Mouse (Mus musculus) inflammation-experienced regulatory T-cells, adult 6 months (primary cell): ENCODE results near the gene Adgra1. TPM values are rescaled to one million over a fixed set of nuclear protein-coding genes. Genes with fewer than 3 reads are reported as not detected.

Source experiments
- ATAC-seq: one replicate; pipeline ENCODE4 v1.8.0; 2017
- polyA plus RNA-seq, 3 experiments: library from polyadenylated mRNA; unstranded; fragments of 100-300 nt; shearing (Covaris generic); gene quantifications; one replicate each; pipeline ENCODE4 v1.2.1; 2017

Gene Adgra1
- polyA plus RNA-seq, result not detected

DNA sequence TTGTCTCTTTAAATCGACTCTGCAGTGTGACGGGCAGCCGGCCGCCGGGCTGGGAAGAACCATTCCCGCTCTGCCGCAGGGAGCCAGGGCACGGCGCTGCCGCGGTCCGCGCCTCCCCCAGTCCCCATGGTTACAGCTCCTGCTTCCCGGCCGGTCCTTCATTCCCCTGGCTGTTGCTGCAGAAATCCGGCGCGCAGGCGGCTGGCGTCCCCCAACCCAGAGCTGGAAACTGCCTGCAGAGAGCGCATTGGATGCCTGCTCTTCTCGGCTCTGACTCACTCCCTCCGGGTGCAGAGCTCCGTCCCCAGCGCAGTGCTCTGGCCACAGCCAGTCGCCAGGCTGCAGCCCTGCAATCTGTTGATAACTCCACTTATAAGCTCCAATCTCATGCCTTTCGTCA lies at the start of gene Adgra1:
TSS of gene Adgra1 (plus strand) at position 139 of the 400 bp plus-strand sequence.
- no peak for ATAC-seq

DNA sequence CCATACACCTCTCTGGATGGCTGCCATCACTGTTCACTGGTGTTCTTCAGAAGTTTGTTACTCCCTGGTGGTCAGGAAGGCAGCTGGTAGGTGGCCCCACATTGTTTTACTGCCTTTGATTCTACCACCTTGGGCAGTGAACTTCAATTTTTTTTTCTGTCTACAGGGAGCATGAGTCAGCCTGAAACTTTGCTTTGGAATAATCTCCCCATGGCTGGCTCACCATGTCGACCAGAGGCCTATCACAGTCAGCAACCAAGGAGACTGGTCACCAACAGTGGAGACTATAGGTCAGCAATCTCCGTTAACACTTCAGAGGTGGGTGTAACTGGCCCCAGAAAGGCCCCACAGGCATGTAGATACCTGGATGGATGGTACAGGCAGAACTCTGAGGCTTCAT lies 46.6 kb upstream of the Adgra1 start:
- no peak for ATAC-seq

- no peak for ATAC-seq
These were observed 45.0 kb upstream of the Adgra1 start for GRCm38 (mm10) chr7:139788927-139789326.

DNA sequence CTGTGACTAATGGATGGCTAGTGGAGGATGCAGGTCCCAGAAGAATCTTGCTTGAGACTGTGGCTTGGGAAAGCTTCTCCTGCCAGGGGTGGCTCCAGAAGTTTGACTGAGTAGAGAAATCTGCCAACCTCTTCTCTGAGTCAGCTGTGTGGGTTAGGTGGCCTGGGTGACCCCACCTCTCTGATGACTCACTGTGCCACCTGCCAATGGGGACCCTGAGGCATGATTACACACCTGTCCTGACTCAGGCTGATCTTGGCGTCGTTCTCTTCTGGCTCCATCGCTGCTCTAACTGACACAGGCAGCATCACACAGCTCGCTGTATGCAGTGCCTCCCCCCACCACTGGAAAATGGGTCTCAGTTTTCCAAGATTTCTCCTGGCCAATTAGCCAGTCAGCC lies 44.3 kb upstream of the Adgra1 start:
- no peak for ATAC-seq

DNA sequence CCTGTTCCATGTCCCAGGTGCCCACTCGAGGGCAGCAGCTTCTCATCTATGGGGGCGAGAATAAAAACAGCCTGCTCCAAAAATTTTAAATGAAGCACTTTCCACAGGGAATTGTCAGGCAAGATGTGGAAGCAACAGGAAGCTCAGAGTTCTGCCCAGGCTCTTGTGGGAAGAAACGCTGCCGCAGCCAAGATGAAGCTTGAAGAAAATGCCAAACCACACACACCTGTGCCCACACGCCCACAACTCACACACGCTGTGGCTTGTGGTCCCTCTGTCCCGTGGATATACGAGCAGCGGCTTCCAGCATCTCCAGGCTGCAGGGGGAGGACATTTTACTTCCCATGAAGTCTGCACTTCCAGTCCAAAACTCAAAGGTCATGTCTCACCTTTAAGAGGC lies 42.4 kb upstream of the Adgra1 start:
- ATAC-seq, result no peak

DNA sequence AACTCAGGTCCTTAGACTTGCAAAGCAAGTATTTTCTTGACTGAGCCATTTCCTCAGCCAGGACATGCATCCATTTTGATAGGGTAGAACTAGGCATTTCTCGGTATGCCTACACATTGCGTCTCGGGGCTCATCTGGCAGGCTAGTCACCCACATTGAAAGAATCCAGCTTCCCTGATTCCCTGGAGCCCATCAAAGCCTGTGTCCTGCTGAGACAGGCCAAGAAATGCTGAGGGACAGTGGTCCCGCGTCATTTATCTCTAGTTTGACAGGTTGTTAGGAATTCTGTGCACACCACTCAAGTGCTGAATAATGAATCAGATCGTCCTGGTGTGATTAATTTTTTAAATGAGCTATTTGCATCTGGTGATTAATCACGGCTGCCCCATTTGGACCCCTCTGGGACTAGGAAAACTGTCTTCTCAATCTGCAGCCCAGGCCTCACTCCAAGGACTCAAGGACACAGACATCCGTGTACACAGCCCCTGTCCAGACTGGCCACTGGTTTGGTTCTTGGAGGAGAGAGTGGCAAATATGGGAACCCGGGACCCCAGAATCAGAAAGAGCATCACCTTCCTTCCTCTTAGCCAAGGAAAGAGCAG lies 38.9 kb upstream of the Adgra1 start:
- ATAC-seq, result no peak

GRCm38 (mm10) chr7:139797186-139798109 lies 36.5 kb upstream of the Adgra1 start:
- ATAC-seq, result no peak

DNA sequence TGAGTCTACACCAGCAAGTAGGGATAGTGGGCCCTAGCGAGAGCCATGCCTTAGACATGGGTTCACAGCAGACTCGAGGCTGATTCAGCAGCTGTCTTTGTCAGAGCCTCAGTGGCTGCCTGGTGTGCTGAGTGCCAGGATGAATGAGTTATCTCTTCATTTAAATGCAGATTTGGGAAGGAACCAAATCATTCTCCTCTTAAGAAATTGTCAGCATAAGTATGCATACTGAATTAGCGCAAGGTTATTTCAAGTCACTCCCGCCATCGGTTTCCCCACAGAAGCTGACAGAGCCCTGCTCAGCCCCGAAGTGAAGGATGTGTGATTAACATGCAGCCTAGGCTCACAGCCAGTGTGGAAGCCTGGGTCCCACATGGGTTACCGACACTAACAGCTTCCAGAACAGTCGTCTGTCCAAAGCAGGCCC lies 27.8 kb upstream of the Adgra1 start:
- no peak for ATAC-seq

DNA sequence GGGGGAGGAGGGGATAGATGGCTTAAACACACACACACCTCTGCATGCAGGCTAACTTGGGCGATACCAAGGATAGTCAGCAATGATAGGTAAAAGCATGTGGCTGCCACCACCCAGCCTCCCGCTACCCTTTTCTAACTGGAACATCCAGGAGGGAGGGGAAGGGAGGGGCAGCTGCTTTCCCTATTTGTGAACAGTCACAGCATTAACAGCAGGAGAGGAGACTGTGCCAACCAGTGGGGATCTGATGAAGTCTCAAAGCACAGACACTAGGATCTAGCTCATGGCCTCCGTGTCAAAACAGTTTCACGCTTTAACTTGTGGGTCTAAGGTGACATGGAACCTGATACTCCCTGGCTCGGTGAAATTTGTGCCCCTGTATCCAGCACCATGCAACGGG lies 23.9 kb upstream of the Adgra1 start:
- ATAC-seq, result no peak

DNA sequence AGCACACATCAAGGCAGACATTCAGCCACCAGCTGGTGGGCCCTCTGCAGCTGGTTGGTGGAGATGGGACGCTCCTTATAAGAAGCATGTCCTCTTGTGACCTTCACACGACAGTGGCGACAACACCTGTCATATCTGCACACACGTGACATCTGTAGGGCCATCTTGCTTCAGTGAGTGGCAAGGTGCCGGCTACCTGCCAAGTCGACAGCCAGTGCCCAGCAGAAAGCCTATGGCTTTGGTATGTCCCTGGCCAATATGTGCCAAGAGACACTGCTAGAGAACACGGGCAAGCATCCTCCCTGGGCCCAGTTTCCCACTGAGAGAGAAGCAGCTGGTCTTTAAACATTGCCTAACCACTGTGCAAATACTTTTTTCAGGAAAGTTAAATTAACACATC lies 22.3 kb upstream of the Adgra1 start:
- ATAC-seq, result no peak

GRCm38 (mm10) chr7:139813577-139814207 lies 20.3 kb upstream of the Adgra1 start:
- no peak for ATAC-seq

DNA sequence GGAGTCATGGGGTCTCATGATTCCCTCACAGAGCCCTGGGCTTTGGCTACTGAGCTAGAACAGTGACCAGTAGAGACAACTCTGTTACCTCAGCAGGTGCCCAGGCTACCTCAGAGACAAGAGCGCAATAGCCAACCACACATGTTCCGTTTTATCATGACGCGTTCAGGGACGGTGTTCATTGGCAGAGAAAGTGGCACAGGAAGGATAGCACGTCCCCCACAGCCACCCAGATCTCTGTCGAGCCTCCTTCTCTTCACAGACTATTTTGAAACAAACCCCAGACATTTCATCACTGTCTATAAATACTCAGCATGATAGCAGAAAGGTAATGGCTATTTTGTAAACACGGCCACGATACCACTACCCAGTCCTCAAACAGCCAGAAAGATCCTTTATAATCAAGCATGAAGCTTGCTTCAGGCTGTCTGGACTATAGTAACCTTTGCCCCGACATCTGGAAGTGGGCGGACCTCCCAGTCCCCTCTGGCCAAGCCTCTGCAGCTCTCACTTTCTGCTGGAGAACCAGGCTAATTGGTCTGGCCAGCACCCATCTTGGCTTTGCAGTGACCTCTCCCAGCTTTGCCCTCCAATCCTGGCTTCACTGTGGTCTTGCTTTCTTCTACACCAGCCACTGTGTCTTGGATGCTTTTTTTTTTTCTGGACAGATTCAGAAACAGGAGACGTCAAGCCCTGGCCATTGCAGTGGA lies 11.5 kb upstream of the Adgra1 start:
- ATAC-seq, result no peak

DNA sequence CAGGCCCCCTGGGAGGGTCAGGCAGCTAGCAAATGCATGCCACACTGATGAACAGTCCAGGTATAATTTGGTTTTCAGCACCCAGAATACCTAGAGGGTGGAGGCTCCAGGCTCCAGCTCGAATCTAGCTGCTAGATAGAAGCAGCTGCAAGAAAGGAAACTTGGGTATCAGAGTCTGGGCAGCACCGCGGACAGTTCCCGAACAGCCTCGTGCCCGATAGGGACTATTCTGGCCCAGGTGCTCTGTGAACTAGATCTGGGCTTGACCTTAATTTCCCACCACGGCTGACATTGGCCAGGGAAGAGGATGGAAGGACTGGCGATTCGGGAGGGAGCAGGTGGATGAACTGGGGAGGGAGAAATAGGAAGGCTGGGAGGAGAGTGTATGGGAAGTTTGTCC lies 6.3 kb upstream of the Adgra1 start:
- ATAC-seq, result no peak

DNA sequence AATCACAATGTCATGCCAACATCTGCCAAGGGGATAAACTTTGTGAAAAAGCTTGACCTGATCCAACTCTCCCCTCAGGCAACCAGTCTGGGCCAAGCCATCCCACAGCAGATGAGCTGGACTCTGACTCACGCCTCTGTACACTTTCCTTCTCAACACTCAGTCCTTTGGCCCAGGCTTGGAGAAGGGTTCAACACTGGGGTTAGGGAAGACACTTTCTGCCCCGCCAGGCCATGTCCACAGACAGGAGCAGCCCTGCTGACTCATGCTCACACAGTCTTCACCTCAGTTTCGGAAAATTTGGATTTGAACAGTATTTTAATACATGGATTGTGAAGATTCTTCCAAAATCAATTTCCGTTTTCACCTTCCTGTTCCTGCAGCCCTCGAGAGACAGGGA lies 442 bp upstream of the Adgra1 start:
- ATAC-seq, result no peak

DNA sequence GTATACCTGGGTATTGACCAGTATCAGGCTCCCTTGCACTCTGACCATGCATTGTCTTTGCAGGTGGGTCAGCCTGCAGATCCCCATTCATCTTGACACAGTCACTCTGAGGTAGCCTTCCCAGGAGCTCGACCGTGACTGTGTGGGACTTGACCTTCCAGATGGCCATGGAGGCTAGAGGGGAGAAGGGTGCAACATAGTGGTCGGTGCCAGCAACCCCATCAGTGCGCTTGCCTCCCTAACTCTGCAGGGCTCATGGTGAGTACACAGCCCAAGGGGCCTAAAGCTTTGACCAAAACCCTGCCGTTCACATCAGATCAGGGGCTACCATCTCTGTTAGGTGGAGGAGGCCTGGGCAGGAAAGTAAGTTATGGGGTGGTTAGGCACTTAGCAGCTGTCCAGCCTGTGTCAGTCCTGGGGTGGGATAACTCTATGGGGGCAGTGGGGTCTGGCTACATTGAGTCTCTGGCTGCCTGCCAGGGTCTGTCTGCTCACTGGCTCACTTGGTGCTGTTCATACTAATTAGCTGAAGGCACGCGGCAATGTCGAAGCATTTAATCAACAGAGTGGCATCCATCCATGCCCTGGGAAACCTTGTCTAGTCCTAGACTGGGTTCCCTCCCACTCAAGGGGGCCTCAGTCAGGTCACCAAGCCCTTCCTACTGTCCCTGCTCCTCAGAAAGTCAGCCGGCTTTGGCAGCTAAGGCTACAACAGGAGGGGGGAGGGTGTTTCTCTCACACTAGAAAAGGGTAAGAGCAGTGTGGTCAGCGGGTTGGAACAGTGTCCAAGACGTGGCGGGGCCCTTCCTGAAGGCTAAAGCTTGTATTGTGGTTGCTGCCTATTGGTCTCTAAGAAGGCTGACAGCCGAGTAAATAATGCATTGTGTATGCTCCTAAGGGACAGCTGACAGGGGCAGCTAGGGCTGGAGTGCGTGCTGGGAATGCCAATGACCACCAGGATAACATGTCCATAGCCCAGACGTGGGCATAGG lies 1.5 kb downstream of the Adgra1 start:
- no peak for ATAC-seq

GRCm38 (mm10) chr7:139840443-139841168 lies 6.6 kb downstream of the Adgra1 start:
- ATAC-seq, result no peak

- no peak for ATAC-seq
These were observed 8.4 kb downstream of the Adgra1 start for GRCm38 (mm10) chr7:139842397-139842796.

DNA sequence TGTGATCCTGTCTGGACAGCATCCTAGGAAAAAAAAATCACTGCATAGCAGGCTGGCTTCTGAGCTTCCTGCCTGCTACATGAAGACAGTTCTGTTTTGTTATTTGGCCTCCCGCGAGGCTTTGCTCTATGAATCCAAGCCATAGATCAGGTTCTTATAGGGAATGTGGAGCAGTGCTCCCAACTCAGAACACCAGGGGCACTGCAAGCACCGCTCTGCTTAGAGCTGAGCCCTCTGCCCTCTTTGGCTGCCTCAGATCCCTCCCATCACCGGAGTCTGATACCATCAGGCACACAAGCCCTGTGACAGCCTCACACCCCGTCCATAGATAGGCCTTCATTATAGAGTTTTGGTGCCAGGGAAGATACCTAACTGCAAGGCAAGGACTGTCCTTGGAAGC lies 9.2 kb downstream of the Adgra1 start:
- no peak for ATAC-seq

DNA sequence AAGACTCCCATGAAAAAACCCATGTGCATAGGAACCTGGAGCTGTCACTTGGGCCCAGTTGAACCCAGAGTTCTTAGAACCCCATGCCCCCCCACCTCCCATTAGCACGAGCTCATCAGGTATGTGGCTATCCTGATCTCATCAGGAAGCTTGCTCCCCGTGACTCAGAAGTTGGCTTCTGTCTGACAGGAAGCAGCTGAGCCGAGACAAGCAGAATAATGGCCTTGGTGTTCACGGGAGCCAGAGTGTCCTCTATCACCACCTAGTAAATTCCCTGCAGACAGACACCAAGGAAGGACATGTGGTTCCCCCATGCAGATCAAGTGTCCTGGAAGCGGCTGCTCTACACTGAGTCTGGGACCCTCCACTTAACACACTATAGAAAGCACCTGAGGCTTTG lies 9.8 kb downstream of the Adgra1 start:
- no peak for ATAC-seq

DNA sequence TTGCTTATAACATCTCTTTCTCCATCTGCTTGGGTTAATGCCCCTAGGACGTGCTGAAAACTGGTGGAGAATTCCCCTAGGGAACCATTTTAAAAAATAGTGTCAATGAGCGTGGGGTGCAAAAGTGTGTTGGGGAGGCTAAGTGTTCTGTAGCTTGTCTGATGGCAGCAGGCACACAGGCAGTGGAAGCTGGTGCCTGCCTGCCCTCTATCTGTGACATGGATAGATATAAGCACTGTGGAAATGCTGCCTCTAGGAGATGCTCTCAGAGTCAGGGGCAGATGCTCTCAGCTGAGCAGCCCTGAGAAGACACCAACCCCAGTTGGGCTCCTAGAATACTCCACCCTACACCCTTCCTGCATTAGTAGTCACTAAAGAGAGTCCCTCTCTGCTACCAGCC lies 11.1 kb downstream of the Adgra1 start:
- ATAC-seq, result no peak

- no peak for ATAC-seq
These were observed 16.2 kb downstream of the Adgra1 start for GRCm38 (mm10) chr7:139850152-139850551.
